Mouse (Mus musculus): Measurements from ENCODE around the gene Dennd4b.

Dennd4b gene

DNA sequence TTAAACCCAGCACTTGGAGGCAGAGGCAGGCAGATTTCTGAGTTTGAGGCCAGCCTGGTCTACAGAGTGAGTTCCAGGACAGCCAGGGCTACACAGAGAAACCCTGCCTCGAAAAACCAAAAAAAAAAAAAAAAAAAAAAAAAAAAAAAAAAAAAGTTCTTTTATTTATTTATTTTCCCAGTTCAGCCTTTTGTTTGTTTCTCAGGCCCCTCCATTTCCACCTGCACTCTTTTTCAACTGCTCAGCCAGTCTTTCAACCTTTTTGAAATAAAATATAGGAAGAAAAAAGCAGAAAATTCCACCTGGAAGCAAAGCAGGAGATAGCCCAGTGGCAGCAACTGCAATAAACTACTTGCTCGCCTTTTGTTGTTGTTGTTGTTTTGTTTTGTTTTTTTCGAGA is 24.4 kb downstream of the Dennd4b start:
- ChIA-PET CTCF (interaction anchor here in 1 of 4 experiments (0.6 kb wide), 1 partner anchor 1020 kb away, joined by 3 read pairs; no protein-coding TSS in a partner anchor), POLR2A (interaction anchor here in 2 of 4 experiments (0.6 to 2.5 kb wide), 5 partner anchors 23 to 111 kb away, joined by 3 to 10 read pairs (median 6); no protein-coding TSS in a partner anchor)

DNA sequence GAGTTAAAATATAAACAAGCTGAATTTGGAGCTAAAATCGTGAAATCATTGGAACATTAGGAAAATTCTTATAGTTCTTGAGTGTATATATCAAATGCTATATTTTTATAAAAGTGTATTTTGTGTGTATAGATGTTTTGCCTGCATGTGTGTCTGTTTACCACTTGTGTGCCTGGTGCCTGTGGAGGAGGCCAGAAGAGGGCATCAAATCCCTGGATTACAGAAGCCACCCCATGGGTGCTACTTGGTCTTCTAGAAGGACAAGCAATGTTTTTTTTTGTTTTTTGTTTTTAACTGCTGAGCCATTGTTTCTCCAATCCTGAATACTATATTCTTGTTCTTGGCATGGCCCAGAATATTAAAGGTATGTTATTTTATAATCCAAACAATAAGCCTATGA is 25.6 kb downstream of the Dennd4b start:
- ChIA-PET CTCF (interaction anchor here in 2 of 4 experiments (0.6 kb wide), 2 partner anchors 168 to 506 kb away, joined by 3 read pairs; no protein-coding TSS in a partner anchor), POLR2A (interaction anchor here in 2 of 4 experiments (0.7 to 2.5 kb wide), 8 partner anchors 9 to 114 kb away, joined by 3 to 10 read pairs (median 4); no protein-coding TSS in a partner anchor)

DNA sequence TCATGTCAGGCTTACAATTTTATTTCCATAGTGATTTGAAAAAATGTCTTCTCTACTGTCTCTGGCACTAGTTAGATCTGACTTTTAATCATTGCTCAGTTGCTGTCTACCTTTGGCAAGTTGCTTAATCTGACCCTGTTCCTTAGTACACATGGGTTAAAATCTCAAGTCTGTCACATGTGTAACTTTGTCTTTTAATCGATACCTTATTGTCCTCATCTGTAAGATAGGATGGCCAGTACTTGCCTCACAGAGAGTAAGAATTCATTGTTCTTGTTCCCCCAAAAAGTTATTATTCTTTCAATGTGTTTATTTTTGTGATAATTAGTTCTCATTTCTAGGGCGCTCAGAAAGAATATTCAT is 27.0 kb downstream of the Dennd4b start:
- POLR2A ChIA-PET = interaction anchor here (0.5 to 3.8 kb wide), 53 partner anchors 8 to 350 kb away, joined by 3 to 33 read pairs (median 5); partner anchors contain the start of genes Slc39a1 (in 3 of the 4), Dennd4b (in 2 of the 4), Ints3 (in 2 of the 4) and Jtb (in 2 of the 4)
- CTCF ChIA-PET = interaction anchor here in 1 of 4 experiments (0.9 to 1.7 kb wide), 2 partner anchors 25 to 68 kb away, joined by 4 read pairs; no protein-coding TSS in a partner anchor

DNA sequence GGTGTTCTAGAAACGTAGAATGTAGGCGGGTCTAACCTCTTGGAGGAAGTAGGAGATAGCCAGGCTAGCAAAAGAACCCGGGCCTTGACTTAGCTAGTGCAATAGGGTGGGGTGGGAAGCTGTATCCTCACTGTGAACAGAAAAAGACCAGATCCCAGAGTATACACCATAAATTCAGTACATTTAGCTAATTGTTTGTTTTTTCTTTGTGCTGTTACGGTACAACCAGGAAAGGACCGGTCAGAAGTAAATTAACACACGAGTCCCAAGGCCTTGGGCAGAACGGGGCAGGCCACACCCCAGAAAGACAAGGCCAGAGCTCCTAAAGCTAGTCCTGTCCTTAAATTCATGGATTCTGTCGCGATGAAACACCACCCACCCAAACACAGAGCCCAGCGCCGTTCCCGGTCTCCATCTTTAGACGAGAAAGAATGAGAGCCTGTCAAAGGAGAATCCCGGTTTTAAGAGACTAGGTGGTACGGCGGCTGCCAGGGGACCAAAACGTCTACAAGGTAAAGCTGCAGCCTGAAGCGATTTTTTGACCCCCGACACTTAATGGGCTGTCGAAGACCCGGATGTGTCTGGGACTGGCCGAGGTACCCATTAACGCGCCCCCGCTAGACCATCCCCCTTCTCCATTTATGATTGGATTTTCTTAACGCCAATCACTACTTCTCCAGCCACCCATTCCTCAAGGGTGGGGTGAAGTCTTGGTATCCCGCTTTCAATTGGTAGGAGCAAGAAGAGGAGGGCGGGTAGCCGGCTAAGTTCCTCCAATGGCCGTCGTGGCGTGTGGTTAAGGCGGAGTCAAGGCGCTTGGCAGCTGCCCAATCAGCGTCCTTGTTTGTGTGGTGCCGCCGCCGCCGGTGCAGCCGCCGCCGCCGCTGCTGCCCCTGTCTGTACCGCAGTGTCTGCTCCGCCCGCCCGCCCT is 27.6 kb downstream of the Dennd4b start, which contains the start of gene Gatad2b:
Gene Gatad2b (plus strand): TSS at position 834 of the 931 bp plus-strand sequence.
- CTCF ChIA-PET = interaction anchor here in 3 of 4 experiments (0.6 to 1.7 kb wide), 10 partner anchors 8 to 120 kb away, joined by 3 to 10 read pairs (median 4); no protein-coding TSS in a partner anchor

DNA sequence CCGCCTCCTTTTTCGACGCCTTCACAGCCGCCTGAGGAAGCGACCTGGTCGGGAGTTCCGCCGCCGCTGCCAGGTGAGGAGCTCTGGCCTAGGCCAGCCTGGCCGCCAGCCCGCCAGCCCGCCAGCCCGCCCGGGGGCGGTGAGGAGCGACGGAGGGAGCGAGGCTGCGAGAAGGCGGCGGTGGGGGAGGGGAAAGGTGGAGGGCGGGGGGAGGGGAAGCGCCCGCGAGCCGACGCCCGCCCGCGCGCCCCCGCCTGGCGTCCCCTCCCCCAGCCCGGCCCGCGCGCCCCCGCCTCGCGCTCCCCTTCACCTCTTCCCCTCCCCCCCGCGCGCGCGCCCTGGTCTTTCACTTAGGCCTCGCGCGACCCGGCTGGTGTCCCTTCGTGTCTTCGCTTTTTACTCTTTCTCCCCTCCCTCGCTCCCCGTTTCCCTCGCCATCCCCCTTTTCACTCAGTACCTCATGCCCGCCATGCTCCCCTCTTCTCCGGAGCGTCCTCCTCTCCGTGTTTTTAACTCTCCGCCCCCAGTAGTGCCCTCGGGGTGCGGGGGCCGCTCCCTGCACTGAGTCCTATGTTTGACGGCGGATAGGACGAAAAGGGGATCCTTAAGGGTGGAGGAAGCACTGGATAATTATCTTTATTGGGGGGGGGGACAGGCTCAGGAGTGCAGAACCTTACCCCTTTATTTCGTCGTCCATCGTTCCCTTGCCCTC is 28.5 kb downstream of the Dennd4b start:
- POLR2A ChIA-PET = interaction anchor here (0.5 to 3.8 kb wide), 89 partner anchors 7 to 966 kb away, joined by 3 to 33 read pairs (median 4); partner anchors contain the start of genes Rab13 (in 3 of the 4), Rps27 (in 3 of the 4), Dennd4b (in 2 of the 4) and Jtb (in 2 of the 4)
- CTCF ChIA-PET = interaction anchor here in 3 of 4 experiments (0.6 to 1.7 kb wide), 7 partner anchors 20 to 119 kb away, joined by 3 to 10 read pairs (median 4); no protein-coding TSS in a partner anchor

More for the DNA sequence above, 27.6 kb downstream of the Dennd4b start, which contains the start of gene Gatad2b:
- POLR2A ChIA-PET = interaction anchor here (0.5 to 3.8 kb wide), 100 partner anchors 8 to 965 kb away, joined by 3 to 33 read pairs (median 4); partner anchors contain the start of genes Rab13 (in 3 of the 4), Rps27 (in 3 of the 4), Slc39a1 (in 3 of the 4) and Chtop (in 2 of the 4)

DNA sequence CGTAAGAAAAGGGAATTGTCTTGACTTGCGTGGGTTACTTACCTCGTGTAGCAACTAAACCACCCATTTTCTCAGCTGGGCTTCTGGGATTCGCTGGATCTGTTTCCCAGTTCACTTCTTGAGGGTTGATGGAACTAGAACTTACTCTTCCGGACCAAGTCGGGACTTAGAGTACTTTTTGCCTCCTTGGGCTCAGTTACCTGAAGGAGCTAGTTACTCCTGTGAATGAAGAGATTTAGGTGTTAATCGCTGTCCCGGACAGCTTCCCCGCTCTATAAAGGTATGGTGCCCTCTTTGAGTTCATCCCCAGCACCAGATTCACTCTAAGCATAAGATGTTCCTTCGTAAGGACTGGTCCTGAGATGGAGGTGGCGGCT is 29.1 kb downstream of the Dennd4b start:
- ChIA-PET POLR2A (interaction anchor here in 3 of 4 experiments (0.6 to 3.8 kb wide), 24 partner anchors 11 to 214 kb away, joined by 3 to 33 read pairs (median 6); partner anchors contain the start of genes Dennd4b (in 2 of the 3), Rab13 (in 2 of the 3), Rps27 (in 2 of the 3) and Jtb (in 1 of the 3)), CTCF (interaction anchor here in 1 of 4 experiments (1.4 kb wide), 1 partner anchor 28 kb away, joined by 4 read pairs; no protein-coding TSS in a partner anchor)

DNA sequence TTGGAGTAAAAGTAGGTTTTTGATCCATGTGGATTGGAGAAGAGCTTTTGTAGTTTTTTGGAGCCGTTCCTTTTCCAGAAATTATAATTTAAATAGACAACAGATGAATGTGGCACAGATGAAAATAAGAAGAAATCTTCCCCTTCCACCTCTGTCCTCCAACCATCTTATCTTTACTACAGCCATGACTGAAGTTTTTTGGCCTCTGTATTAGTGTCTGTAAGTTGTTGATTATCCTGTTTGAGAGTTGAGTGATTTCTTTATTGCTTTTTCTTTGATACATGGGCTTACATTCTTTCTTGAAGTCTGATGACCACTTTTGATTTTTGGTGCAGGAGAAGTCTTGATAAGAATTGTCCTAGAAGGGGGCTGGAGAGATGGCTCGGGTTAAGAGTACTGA is 29.7 kb downstream of the Dennd4b start:
- ChIA-PET POLR2A (interaction anchor here in 3 of 4 experiments (0.5 to 3.8 kb wide), 19 partner anchors 15 to 1184 kb away, joined by 3 to 33 read pairs (median 4); partner anchors contain the start of genes Rab13 (in 2 of the 3), Rps27 (in 2 of the 3), Dennd4b (in 1 of the 3) and Jtb (in 1 of the 3)), CTCF (no interaction called here)

DNA sequence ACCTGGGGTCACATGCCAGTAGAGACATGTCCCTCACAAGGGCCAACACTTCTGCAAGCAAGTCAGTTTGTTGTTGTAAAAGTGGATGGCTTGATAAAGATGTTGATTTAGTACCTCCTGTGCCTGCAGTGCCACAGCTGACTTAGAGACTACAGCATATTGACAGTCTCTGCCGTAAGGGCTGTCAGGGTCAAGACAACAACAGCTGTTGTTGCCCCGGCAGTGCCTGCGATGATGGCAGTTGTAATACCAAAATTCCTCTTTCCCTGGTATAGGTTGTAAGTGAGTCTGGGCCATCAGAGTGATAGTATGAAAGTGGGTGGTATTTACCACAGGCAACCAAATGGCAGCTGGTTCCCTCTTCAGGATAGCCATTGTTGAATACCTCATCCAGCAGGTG is 40.8 kb downstream of the Dennd4b start:
- ChIA-PET POLR2A (interaction anchor here in 3 of 4 experiments (0.6 to 3.0 kb wide), 8 partner anchors 8 to 159 kb away, joined by 3 to 11 read pairs (median 4); partner anchors contain the start of gene Gatad2b (in 1 of the 3)), CTCF (interaction anchor here in 1 of 4 experiments (1.2 kb wide), 1 partner anchor 68 kb away, joined by 4 read pairs; no protein-coding TSS in a partner anchor)

DNA sequence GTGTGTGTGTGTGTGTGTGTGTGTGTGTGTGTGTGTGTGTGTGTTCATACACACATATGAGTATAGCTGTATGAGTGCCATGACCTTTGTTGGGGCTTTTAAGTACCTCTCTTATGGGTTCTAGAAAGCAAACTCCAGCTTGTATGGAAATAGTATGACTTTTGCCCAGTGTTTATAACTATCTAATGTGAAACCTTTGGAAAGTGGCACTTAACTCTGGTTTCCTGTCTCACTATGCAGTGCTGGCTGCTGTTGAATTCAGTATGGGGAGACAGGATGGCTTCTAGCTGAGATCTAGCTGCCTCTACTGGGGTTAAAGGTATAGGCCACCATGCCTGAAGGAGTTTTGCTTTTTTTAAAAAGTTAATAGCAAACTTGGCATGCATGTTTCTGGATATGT is 44.6 kb downstream of the Dennd4b start:
- POLR2A ChIA-PET = interaction anchor here in 3 of 4 experiments (0.5 to 1.8 kb wide), 10 partner anchors 8 to 204 kb away, joined by 3 to 14 read pairs (median 3); partner anchors contain the start of gene Gatad2b (in 2 of the 3)
- CTCF ChIA-PET = interaction anchor here in 1 of 4 experiments (0.6 kb wide), 1 partner anchor 506 kb away, joined by 5 read pairs; no protein-coding TSS in a partner anchor

DNA sequence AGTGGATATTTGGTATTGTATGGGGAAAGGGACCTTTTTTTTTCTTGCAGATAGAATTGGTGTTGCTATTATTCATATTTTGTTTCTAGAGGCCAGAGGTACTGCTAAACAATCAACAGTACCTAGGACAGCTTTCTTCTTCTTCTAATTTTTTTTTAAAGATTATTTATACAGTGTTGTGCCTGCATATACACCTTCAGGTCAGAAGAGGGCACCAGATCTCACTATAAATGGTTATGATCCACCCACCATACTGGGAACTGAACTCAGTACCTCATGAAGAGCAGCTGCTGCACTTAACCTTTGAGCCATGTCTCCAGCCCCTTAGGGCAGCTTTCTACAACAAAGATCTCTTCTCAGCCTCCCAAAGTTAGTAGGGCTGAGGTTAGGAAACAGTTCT is 48.4 kb downstream of the Dennd4b start:
- POLR2A ChIA-PET = interaction anchor here in 3 of 4 experiments (0.6 to 2.5 kb wide), 32 partner anchors 7 to 1798 kb away, joined by 3 to 11 read pairs (median 4); partner anchors contain the start of genes Rab13 (in 2 of the 3), Rps27 (in 2 of the 3), Gatad2b (in 1 of the 3) and Jtb (in 1 of the 3)
- CTCF ChIA-PET = interaction anchor here (0.5 to 2.6 kb wide), 22 partner anchors 8 to 1565 kb away, joined by 3 to 7 read pairs (median 3); partner anchors contain the start of gene Gatad2b (in 1 of the 4)

DNA sequence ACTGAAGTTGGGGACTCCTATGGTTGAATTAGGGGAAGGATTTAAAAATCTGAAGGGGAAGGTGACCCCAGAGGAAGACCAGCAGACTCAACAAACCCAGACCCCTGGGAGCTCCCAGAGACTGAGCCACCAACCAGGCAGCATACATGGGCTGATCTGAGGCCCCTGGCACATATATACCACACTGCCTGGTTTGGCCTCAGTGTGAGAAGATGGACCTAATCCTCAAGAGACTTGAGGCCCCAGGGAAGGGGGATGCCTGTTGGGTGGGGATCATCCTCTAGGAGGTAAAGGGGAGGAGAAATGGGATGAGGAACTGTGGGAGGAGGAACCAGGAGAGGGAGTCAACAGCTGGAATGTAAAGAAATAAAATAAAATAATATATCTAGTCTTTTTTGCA is 49.3 kb downstream of the Dennd4b start:
- ChIA-PET POLR2A (interaction anchor here in 2 of 4 experiments (0.9 to 2.5 kb wide), 24 partner anchors 8 to 137 kb away, joined by 3 to 11 read pairs (median 4); partner anchors contain the start of genes Rab13 (in 2 of the 2), Rps27 (in 2 of the 2), Gatad2b (in 1 of the 2) and Jtb (in 1 of the 2)), CTCF (interaction anchor here (0.8 to 2.6 kb wide), 12 partner anchors 10 to 146 kb away, joined by 3 to 7 read pairs (median 3); no protein-coding TSS in a partner anchor)

DNA sequence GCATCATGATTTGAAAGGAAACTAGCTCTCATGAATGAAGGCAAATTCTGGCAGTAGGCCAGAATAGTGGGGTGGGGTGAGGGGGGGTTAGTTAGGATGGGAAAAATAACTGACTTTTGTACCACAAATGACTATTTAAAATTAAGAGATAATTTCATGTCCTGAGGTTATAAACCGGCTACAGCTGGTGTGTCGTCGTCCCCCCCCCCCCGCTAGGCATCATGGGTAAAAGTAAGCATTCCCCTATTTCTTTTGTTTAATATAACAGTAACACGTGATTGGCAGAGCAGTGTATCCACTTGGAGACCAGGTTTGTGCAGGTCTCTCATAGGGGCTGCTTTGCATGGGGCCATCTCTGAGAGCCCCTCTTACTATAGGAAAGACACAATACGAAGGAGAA is 57.3 kb downstream of the Dennd4b start:
- ChIA-PET CTCF (interaction anchor here in 3 of 4 experiments (0.6 to 1.6 kb wide), 4 partner anchors 51 to 508 kb away, joined by 4 to 9 read pairs (median 9); no protein-coding TSS in a partner anchor), POLR2A (interaction anchor here in 3 of 4 experiments (0.7 to 3.3 kb wide), 13 partner anchors 8 to 115 kb away, joined by 3 to 19 read pairs (median 6); partner anchors contain the start of genes Dennd4b (in 1 of the 3), Gatad2b (in 1 of the 3) and Slc39a1 (in 1 of the 3))

DNA sequence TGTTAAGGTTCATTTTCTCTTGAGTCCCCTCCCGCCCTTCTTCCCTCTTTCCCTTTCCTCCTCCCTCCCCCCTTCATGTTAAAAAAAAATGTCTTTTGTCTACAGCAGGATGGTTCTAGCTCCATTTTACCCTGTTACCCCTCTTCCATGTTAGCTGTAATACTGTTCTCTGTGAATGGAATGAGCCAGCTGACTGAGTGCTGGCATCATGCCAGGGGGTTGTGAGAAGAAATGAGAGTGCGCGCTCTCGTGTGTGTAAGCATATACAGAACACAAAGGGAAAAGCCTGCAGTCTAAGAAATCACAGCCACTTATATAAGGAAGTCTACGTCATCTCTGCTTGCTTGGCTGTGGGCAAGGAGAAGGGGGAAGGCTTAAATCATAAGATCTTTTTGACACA is 58.1 kb downstream of the Dennd4b start:
- ChIA-PET CTCF (interaction anchor here in 1 of 4 experiments (0.7 kb wide), 1 partner anchor 84 kb away, joined by 3 read pairs; no protein-coding TSS in a partner anchor), POLR2A (interaction anchor here in 2 of 4 experiments (0.6 to 1.4 kb wide), 3 partner anchors 13 to 33 kb away, joined by 3 to 4 read pairs (median 3); no protein-coding TSS in a partner anchor)

All from embryonic stem cell, embryonic (primary cell).